Mouse (Mus musculus) bone marrow, adult 2 months (tissue): ENCODE results near the gene Wwp2.

Experiments used
- CTCF ChIP-seq: fragments of 200-500 bp; IDR thresholded peaks from 2 replicates; pipeline ENCODE4 v1.5.1; 2011; ENCODE audit warnings: low read length, control low read depth; ENCODE audit not compliant: control insufficient read depth, insufficient read depth
- POLR2A ChIP-seq: fragments of 200-500 bp; IDR thresholded peaks from 2 replicates; pipeline ENCODE4 v1.6.1; 2011; ENCODE audit warnings: low read depth, mild to moderate bottlenecking, control low read depth, low read length, borderline replicate concordance; ENCODE audit not compliant: control insufficient read depth

DNA sequence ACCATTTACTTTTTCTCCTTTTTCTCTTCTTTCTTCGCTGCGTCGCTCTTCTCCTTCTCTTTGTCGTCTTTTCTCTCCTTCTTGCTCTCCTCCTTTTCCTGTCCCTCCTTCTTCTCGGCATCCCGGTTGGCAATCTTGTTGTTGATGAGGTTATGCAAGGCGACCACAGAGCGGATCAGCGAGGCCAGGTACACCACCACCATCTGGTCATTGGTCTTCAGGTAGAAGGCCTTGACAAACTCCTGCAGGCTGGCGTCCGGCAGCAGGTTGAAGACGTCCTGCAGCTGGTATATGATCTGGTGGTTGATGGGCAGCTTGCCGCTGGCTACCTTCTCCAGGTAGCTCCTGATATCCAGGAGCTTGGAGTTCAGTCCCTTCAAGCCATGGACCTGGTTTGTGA, 144.7 kb downstream of the Wwp2 start:
- TF ChIP-seq CTCF (no peak), POLR2A (no peak)
